27 mouse cellular contexts compared by ENCODE assay signal in the genomic region with DNA sequence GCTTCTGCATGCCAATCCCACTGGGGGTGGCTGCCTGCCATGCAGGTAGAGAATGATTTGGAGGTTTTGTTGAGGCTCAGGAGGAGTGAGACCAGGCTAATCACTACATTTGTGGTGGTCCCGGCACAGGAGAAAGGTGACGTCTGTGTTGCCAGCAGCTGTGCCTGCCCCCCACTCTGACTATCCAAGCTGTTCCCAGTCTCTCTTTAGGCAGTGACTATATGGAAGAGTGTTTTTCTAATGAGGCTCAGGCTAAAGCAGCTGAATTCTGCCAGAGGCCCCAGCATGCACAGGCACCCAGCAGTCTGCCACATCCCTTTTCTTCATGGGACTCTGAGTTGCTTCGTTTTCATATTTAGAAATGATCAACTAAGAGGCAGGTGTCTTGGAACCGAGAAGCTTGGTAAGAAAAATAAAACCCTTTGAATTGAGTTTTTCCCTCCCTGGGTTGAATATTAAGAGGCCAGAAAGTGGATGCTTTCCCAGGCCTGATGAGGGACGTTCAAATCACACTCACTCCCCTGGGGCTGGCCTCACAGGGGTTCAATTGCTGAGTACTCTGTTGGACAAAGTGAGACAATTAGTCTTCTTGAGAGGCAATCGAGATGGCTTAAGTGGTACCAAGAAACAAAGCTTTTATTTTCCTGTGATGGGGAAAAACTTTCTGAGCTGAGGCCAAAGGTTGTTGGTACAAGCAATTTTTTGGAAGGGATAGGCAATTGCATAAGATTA.
A peak's percentile ranks its signal among the peaks of the same experiment; 100 is the strongest.
DNase-seq lines count a peak whose midpoint lies in the region; ATAC-seq and TF ChIP-seq lines count a peak whose summit lies in the region.
"Had no signal": no experiment of that assay in that cellular context is flagged by ENCODE, and none has a peak within 500 bp of the region (broad histone marks: within the 10 kb centered on the region; RNA-seq: fewer than 3 reads in every experiment).

No protein-coding gene starts in this region.

- DNase-seq in brain, embryonic 14.5 days (ENCODE audit: low read depth) = peak; percentile 73
- peak; percentile 51 for DNase-seq in forebrain, embryonic 11.5 days (ENCODE audit: low spot score)
- peak; percentile 56 for DNase-seq in forebrain, embryonic 14.5 days (ENCODE audit: low spot score)
- DNase-seq in forebrain, postnatal 0 days = no peak
- no peak for DNase-seq in ovary, adult 18-20 months (ENCODE audit: low spot score)
- no peak for DNase-seq in kidney, postnatal 14 days
- DNase-seq: adrenal gland, adult 2 months; adrenal gland, postnatal 14 days; cerebellum, adult 18-20 months; cerebellum, adult 9-10 months; cerebellum, postnatal 14 days; gastrocnemius, adult 2 months; gastrocnemius, postnatal 25 days; heart, adult 18-20 months; heart, postnatal 10 days; heart, postnatal 4 days; kidney, adult 18-20 months had no signal

- no peak overlapping the region for H3K4me2 ChIP-seq in forebrain, embryonic 11.5 days (ENCODE audit: low read depth, low read length, severe bottlenecking)
- no peak overlapping the region for H3K4me2 ChIP-seq in forebrain, embryonic 14.5 days (ENCODE audit: low read length)
- H3K4me2 ChIP-seq in forebrain, postnatal 0 days (ENCODE audit: low read depth) = no peak overlapping the region
- H3K4me2 ChIP-seq in midbrain, embryonic 16.5 days (ENCODE audit: low read length) = no peak overlapping the region
- H3K4me2 ChIP-seq: embryonic facial prominence, embryonic 13.5 days; heart, embryonic 12.5 days; heart, embryonic 15.5 days; hindbrain, embryonic 14.5 days had no signal

- H3K9ac ChIP-seq in forebrain, embryonic 11.5 days (ENCODE audit: low read length) = no peak overlapping the region
- H3K9ac ChIP-seq in forebrain, embryonic 14.5 days (ENCODE audit: low read length) = peak overlapping the region; percentile 13; the same call in 1 of the 2 replicates
- no peak overlapping the region for H3K9ac ChIP-seq in forebrain, postnatal 0 days
- no peak overlapping the region for H3K9ac ChIP-seq in midbrain, embryonic 16.5 days (ENCODE audit: low read depth, low read length)
- H3K9ac ChIP-seq: embryonic facial prominence, embryonic 13.5 days; heart, embryonic 12.5 days; heart, embryonic 15.5 days; hindbrain, embryonic 14.5 days had no signal

- H3K27me3 ChIP-seq in forebrain, embryonic 11.5 days (ENCODE audit: control insufficient read depth, insufficient read depth, low read length) = no peaks in the 10 kb centered on the region
- H3K27me3 ChIP-seq in forebrain, embryonic 14.5 days (replicated peaks; ENCODE audit: control insufficient read depth, insufficient read depth, low read length) = no peaks in the 10 kb centered on the region
- H3K27me3 ChIP-seq in forebrain, postnatal 0 days (ENCODE audit: insufficient read depth, low read length) = no peaks in the 10 kb centered on the region
- H3K27me3 ChIP-seq in midbrain, embryonic 16.5 days (ENCODE audit: control insufficient read depth, insufficient read depth, low read depth, low read length) = no peaks in the 10 kb centered on the region
- H3K27me3 ChIP-seq: embryonic facial prominence, embryonic 13.5 days; heart, embryonic 12.5 days; heart, embryonic 15.5 days had no signal

- no peak for TF ChIP-seq POLR2A in brain, embryonic 14.5 days (IDR thresholded peaks at IDR 0.05; ENCODE audit: borderline replicate concordance, extremely low read depth, insufficient read depth, insufficient read length, poor library complexity, severe bottlenecking)

- H3K36me3 ChIP-seq in forebrain, embryonic 11.5 days (ENCODE audit: control insufficient read depth, insufficient read depth, low read length) = no peaks in the 10 kb centered on the region
- H3K36me3 ChIP-seq in forebrain, embryonic 14.5 days (ENCODE audit: control insufficient read depth, insufficient read depth, low read length) = no peaks in the 10 kb centered on the region
- H3K36me3 ChIP-seq in forebrain, postnatal 0 days (ENCODE audit: insufficient read depth) = no peaks in the 10 kb centered on the region
- H3K36me3 ChIP-seq in midbrain, embryonic 16.5 days (ENCODE audit: control insufficient read depth, insufficient read depth, low read length) = no peaks in the 10 kb centered on the region
- H3K36me3 ChIP-seq: embryonic facial prominence, embryonic 13.5 days; heart, embryonic 12.5 days; heart, embryonic 15.5 days had no signal

- H3K4me1 ChIP-seq in forebrain, embryonic 11.5 days (replicated peaks; ENCODE audit: control insufficient read depth, insufficient read depth, low read length) = 0 out of 2 replicates have a peak, but pooled peaks cover 2% of the 10 kb centered on the region
- H3K4me1 ChIP-seq in forebrain, embryonic 14.5 days (ENCODE audit: control insufficient read depth, insufficient read depth, low read length) = peaks cover 9% of the 10 kb centered on the region; the same call in 1 of the 2 replicates
- H3K4me1 ChIP-seq in forebrain, postnatal 0 days (ENCODE audit: insufficient read depth) = no peaks in the 10 kb centered on the region
- H3K4me1 ChIP-seq in midbrain, embryonic 16.5 days (ENCODE audit: control insufficient read depth, insufficient read depth, low read length) = no peaks in the 10 kb centered on the region; the same call in 1 of the 2 replicates
- H3K4me1 ChIP-seq: embryonic facial prominence, embryonic 13.5 days; heart, embryonic 12.5 days; heart, embryonic 15.5 days had no signal

- no peak for TF ChIP-seq CTCF in brain, embryonic 14.5 days (IDR thresholded peaks at IDR 0.05; ENCODE audit: borderline replicate concordance, extremely low read depth, insufficient read depth, insufficient read length)
- TF ChIP-seq CTCF in forebrain, postnatal 0 days (IDR thresholded peaks at IDR 0.05; ENCODE audit: low read depth) = no peak

- no peaks in the 10 kb centered on the region for H3K9me3 ChIP-seq in forebrain, embryonic 11.5 days (ENCODE audit: control insufficient read depth, low read length)
- no peaks in the 10 kb centered on the region for H3K9me3 ChIP-seq in forebrain, embryonic 14.5 days (replicated peaks; ENCODE audit: control insufficient read depth, low read length)
- no peaks in the 10 kb centered on the region for H3K9me3 ChIP-seq in forebrain, postnatal 0 days (ENCODE audit: low read length)
- H3K9me3 ChIP-seq in midbrain, embryonic 16.5 days (replicated peaks; ENCODE audit: control insufficient read depth, low read length, poor library complexity, severe bottlenecking) = no peaks in the 10 kb centered on the region
- H3K9me3 ChIP-seq: embryonic facial prominence, embryonic 13.5 days; heart, embryonic 12.5 days; heart, embryonic 15.5 days had no signal

- 28% methylated on average over 6 of the region's 6 CpGs for WGBS in forebrain, embryonic 11.5 days
- 10% methylated on average over 6 of the region's 6 CpGs for WGBS in forebrain, embryonic 14.5 days
- 11% methylated on average over 6 of the region's 6 CpGs for WGBS in forebrain, postnatal 0 days
- 29% methylated on average over 6 of the region's 6 CpGs for WGBS in midbrain, embryonic 16.5 days

- no peak overlapping the region for H3K4me3 ChIP-seq in forebrain, embryonic 11.5 days (ENCODE audit: low read depth, low read length)
- H3K4me3 ChIP-seq in forebrain, embryonic 14.5 days (ENCODE audit: low read depth, low read length) = no peak overlapping the region
- no peak overlapping the region for H3K4me3 ChIP-seq in forebrain, postnatal 0 days (ENCODE audit: low read depth, low read length)
- H3K4me3 ChIP-seq in midbrain, embryonic 16.5 days (ENCODE audit: low read depth, low read length) = no peak overlapping the region
- H3K4me3 ChIP-seq: embryonic facial prominence, embryonic 13.5 days; erythroblast, embryonic 14.5 days; gastrocnemius, adult 2 months; heart, embryonic 12.5 days; heart, embryonic 15.5 days had no signal

- ATAC-seq in forebrain, embryonic 11.5 days (replicated peaks; ENCODE audit: low FRiP score) = peak; percentile 44; the same call in 1 of the 2 replicates
- peak; percentile 83 for ATAC-seq in forebrain, embryonic 14.5 days
- ATAC-seq in forebrain, postnatal 0 days = peak; percentile 20; the same call in 1 of the 2 replicates
- ATAC-seq in midbrain, embryonic 16.5 days = no peak
- ATAC-seq: CD4-positive, CD25-positive, alpha-beta regulatory T cell, adult 4 months; hindbrain, postnatal 0 days; inflammation-experienced regulatory T-cells, adult 6 months; intestine, embryonic 16.5 days had no signal

- H3K27ac ChIP-seq in forebrain, embryonic 11.5 days (ENCODE audit: low read depth, low read length) = no peak overlapping the region
- peak overlapping the region; percentile 49; the same call in 1 of the 2 replicates for H3K27ac ChIP-seq in forebrain, embryonic 14.5 days (ENCODE audit: low read depth, low read length)
- H3K27ac ChIP-seq in forebrain, postnatal 0 days (ENCODE audit: low read depth, low read length) = no peak overlapping the region
- no peak overlapping the region for H3K27ac ChIP-seq in midbrain, embryonic 16.5 days (ENCODE audit: low read length)
- H3K27ac ChIP-seq: embryonic facial prominence, embryonic 13.5 days; gastrocnemius, adult 2 months; heart, embryonic 15.5 days; hindbrain, embryonic 14.5 days; hindbrain, postnatal 0 days had no signal

Comparison
In these comparisons a context has a peak if more than half of its experiments do, and no peak if none do; other contexts are left out.
1. DNase-seq: peak in brain, embryonic 14.5 days (single experiment), forebrain, embryonic 11.5 days (single experiment) and forebrain, embryonic 14.5 days (single experiment); none in forebrain, postnatal 0 days (single experiment), ovary, adult 18-20 months (single experiment) and kidney, postnatal 14 days (single experiment).